8 mouse cellular contexts compared by ENCODE assay signal in the genomic region with DNA sequence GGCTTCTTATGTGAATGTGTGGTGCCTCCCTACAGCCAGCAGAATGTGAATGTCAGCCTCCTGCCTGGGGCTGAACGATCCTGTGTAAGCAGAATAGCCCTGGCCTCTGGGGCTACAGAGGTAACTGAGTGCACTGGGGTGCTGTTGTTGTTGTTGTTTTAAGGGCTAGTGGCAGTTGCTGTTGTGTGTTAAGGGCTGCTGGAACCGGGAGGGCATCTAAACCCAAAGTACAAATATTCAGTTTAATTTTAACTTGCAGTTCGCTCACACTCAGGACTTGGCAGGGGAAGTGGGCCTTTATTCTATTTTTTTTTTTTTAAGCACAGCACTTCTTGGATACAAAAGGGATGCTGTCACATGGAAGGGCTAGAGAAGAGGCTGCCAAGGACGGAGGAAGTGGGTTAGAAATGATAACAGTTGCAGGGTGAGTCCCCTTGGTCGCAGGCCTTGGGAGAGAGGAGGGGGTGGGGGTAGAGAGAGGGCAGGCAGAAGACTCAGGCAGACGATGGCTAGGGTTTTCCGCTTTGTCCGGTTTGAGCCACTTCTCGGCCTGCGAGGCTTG. TPM values are rescaled to one million over a fixed set of nuclear protein-coding genes. Genes with fewer than 3 reads are reported as not detected.
DNase-seq lines count a peak whose midpoint lies in the region; ATAC-seq lines count a peak whose summit lies in the region.

No protein-coding gene starts in this region.

- peak; percentile 30 for ATAC-seq in CD4-positive, CD25-positive, alpha-beta regulatory T cell, adult 4 months
- no peak for ATAC-seq in forebrain, embryonic 12.5 days (ENCODE audit: low FRiP score)
- ATAC-seq in kidney, embryonic 14.5 days (ENCODE audit: low FRiP score, low TSS enrichment), result no peak
- no peak for ATAC-seq in neural tube, embryonic 15.5 days (ENCODE audit: low FRiP score)

- no peak overlapping the region for H3K4me3 ChIP-seq in forebrain, embryonic 12.5 days (replicated peaks)
- H3K4me3 ChIP-seq in kidney, embryonic 14.5 days (ENCODE audit: low read length), result no peak overlapping the region
- H3K4me3 ChIP-seq in neural tube, embryonic 15.5 days (replicated peaks), result no peak overlapping the region

- no peaks in the 10 kb centered on the region for H3K9me3 ChIP-seq in forebrain, embryonic 12.5 days
- H3K9me3 ChIP-seq in kidney, embryonic 14.5 days (ENCODE audit: control insufficient read depth, low read length), result no peaks in the 10 kb centered on the region
- no peaks in the 10 kb centered on the region for H3K9me3 ChIP-seq in neural tube, embryonic 15.5 days (replicated peaks)

- H3K36me3 ChIP-seq in forebrain, embryonic 12.5 days (replicated peaks), result peaks cover 18% of the 10 kb centered on the region
- H3K36me3 ChIP-seq in kidney, embryonic 14.5 days (ENCODE audit: control insufficient read depth, insufficient read depth, low read length), result peaks cover 10% of the 10 kb centered on the region; the same call in 1 of the 2 replicates
- no peaks in the 10 kb centered on the region for H3K36me3 ChIP-seq in neural tube, embryonic 15.5 days

- H3K27me3 ChIP-seq in forebrain, embryonic 12.5 days, result no peaks in the 10 kb centered on the region
- H3K27me3 ChIP-seq in kidney, embryonic 14.5 days (ENCODE audit: control insufficient read depth, insufficient read depth, low read length), result no peaks in the 10 kb centered on the region
- H3K27me3 ChIP-seq in neural tube, embryonic 15.5 days (replicated peaks), result no peaks in the 10 kb centered on the region

- H3K4me1 ChIP-seq in forebrain, embryonic 12.5 days, result peaks cover 82% of the 10 kb centered on the region
- H3K4me1 ChIP-seq in kidney, embryonic 14.5 days (ENCODE audit: control insufficient read depth, insufficient read depth, low read length), result peaks cover 74% of the 10 kb centered on the region
- peaks cover 88% of the 10 kb centered on the region for H3K4me1 ChIP-seq in neural tube, embryonic 15.5 days

- DNase-seq in cerebellum, adult 8-10 months, result peak; percentile 27
- DNase-seq in cerebellum, adult 9-11 months, result no peak
- no peak for DNase-seq in urinary bladder, adult 2 months (ENCODE audit: low spot score)
- DNase-seq in urinary bladder, postnatal 36 days (ENCODE audit: low spot score in 2 of 2), result no peak

- H3K27ac ChIP-seq in forebrain, embryonic 12.5 days, result peak overlapping the region; percentile 42; the same call in 1 of the 2 replicates
- H3K27ac ChIP-seq in kidney, embryonic 14.5 days (ENCODE audit: low read depth, low read length), result peak overlapping the region; percentile 38; the same call in 1 of the 2 replicates
- peak overlapping the region; percentile 73 for H3K27ac ChIP-seq in neural tube, embryonic 15.5 days (replicated peaks)

- H3K4me2 ChIP-seq in forebrain, embryonic 12.5 days, result no peak overlapping the region
- no peak overlapping the region for H3K4me2 ChIP-seq in kidney, embryonic 14.5 days (replicated peaks; ENCODE audit: low read depth, low read length)
- 0 out of 2 replicates have a peak overlapping the region, but pooled peaks have one; percentile 3 for H3K4me2 ChIP-seq in neural tube, embryonic 15.5 days

- 61% methylated on average over 10 of the region's 10 CpGs for WGBS in forebrain, embryonic 12.5 days
- WGBS in kidney, embryonic 14.5 days, result 50% methylated on average over 10 of the region's 10 CpGs
- whole genome bisulfite sequencing in neural tube, embryonic 15.5 days, result 44% methylated on average over 10 of the region's 10 CpGs

- no peak overlapping the region for H3K9ac ChIP-seq in forebrain, embryonic 12.5 days
- H3K9ac ChIP-seq in kidney, embryonic 14.5 days (ENCODE audit: low read depth, low read length), result no peak overlapping the region
- no peak overlapping the region for H3K9ac ChIP-seq in neural tube, embryonic 15.5 days (replicated peaks)

RNA-seq across cellular contexts. Expression of gene Anp32a, which starts 26.5 kb away (rescaled TPM):
- 100 to 1,000 TPM; 111 to 235 TPM for polyA plus RNA-seq in CD4-positive, CD25-positive, alpha-beta regulatory T cell, adult 4 months (2017; shearing (Covaris generic))
- 203 and 223 TPM in 2 replicates for polyA plus RNA-seq in forebrain, embryonic 12.5 days (2016; fragmentation: Nextera tagmentation; extraction: Ambion mirVana)
- 155 and 214 TPM in 2 replicates for polyA plus RNA-seq in kidney, embryonic 14.5 days (2014; fragmentation: Nextera tagmentation; extraction: Ambion mirVana)
- 131 and 170 TPM in 2 replicates for polyA plus RNA-seq in neural tube, embryonic 15.5 days (2015; fragmentation: Nextera tagmentation; extraction: Ambion mirVana)
- polyA plus RNA-seq in urinary bladder, adult 2 months (2012; rRNA removed), result 171 and 244 TPM in 2 replicates
